Mouse (Mus musculus): ENCODE measurements around the gene Gal3st2c. TPM values are rescaled to one million over a fixed set of nuclear protein-coding genes. Genes with fewer than 3 reads are reported as not detected.

The Gal3st2c gene
- total RNA-seq, 2 experiments from 2014 or later, result 1.1 TPM

- no peak for DNase-seq
Observed at GRCm38 (mm10) chr1:94046544-94046943, 56.2 kb downstream of the Gal3st2c start.

GRCm38 (mm10) chr1:94051104-94051503 is 60.8 kb downstream of the Gal3st2c start:
- DNase-seq, result no peak

DNA sequence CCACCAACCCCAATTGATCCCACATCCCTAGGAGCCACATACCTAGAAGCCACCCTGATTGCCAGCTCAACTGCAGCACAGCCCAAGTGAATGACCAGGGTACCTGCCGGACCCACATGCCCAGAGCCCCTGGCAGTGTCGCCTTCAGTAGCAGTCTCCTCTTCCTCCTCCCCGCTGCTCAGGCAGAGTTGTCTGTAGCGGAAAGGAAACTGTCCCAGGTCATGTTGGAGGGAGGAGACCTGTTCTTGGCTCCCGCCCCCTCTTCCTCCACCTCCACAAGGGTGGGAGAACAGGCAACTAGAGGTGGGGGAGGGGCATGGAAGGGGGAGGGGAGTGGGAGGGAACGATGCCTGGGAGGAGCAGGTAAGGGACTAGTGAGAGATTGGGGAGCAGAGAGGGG is 62.1 kb downstream of the Gal3st2c start, which contains the start of gene Pdcd1:
Gene Pdcd1 (minus strand): TSS at position 181 of the 400 bp plus-strand sequence.
- no peak for DNase-seq

DNA sequence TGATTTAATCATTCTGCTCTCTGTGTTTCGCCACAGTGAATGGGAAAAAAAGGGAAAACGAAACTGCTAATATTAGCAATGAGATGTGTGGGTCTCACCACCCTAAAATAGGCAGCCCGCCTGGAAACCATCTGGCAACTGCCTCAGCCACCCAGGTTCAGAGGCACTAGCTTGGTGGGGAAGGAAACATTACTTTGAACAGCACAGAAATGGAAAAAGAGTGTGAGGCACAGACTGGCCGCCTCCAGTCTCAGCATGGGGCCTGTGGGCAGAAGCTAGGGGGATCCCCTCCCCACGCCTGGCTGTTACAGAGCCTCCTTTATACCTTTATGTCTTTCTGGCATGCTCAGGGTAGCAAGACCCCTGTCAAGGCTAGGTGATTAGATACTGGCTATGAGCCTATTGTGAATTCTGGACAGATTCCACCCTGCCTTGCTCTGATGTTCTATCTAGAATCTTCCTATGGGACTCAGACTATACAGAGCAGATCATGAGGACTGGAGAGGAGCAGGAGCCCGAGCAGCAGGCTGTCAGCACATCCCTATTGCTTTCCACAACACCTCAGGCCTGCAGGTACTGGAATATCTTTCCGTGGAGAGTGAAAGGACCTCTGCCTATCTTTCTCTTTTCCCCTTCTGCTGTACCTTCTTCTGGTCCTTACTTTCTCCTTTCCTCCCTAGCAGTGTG is 63.4 kb downstream of the Gal3st2c start:
- DNase-seq, result peak in 1 of 2 experiments; percentile 34

DNA sequence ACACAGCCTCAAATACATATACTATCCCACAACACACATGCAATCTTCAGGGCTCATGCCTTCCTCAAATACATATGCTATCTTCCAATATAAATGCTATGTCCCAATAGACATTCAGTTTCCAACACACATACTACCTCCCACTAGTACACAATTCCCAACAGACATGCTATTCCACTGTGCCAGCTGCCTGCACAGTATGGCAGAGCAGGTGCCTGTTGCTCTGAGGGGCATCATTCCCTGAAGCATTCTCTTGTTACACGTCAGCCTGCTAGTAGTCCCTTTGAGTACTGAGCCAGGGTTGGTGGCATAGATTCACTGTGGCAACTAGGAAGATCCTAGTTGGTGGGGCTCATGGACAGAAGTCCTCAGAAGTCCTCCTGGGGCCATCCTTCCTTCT is 64.2 kb downstream of the Gal3st2c start:
- DNase-seq, result no peak

DNA sequence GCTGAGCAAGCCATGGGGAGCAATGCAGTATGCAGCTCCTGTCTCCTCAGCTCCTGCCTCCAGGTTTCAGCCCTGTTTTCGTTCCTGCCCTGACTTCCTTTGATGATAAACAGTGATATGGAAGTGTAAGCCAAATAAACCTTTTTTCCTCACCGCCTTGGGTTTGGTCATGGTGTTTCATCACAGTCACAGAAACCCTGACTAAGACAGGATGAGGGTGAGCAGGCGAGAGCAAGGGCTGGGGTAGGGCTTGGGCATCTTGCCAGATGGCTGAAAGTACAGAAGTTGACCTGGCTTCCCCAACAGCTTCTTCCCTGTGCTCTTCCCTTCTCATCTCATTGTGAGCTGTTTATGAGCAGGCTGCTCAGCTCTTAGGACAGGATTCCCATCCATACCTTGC is 65.7 kb downstream of the Gal3st2c start:
- DNase-seq, result peak in 1 of 2 experiments; percentile 14

DNA sequence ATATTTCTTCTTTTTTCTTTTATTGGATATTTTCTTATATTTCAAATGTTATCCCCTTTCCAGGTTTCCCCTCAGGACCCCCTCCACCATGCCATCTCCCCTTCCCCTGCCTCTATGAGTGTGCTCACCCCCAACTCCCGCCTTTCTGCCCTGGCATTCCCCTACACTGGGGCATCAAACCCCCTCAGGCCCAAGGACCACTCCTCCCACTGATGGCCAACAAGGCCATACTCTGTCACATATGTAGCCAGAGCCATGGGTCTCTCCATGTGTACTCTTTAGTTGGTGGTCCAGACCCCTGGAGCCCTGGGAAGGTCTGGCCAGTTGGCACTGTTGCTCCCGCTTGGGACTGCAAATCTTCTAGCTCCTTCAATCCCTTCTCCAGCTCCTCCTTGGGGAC is 67.1 kb downstream of the Gal3st2c start:
- no peak for DNase-seq

- peak in 1 of 2 experiments; percentile 22 for DNase-seq
Observed at GRCm38 (mm10) chr1:94058281-94058680, 68.0 kb downstream of the Gal3st2c start.

Other genes with a start within 250 kb of the Gal3st2c start
- gene Atg4b, start 239.0 kb upstream of the Gal3st2c start, total RNA-seq (2021), result 10 to 100 TPM; 36.2 to 40.6 TPM
- gene Thap4, start 235.6 kb upstream of the Gal3st2c start, total RNA-seq (2021), result 10 to 100 TPM; 82.6 to 82.8 TPM
- 10 to 100 TPM; 20.3 to 22.7 TPM for gene Dtymk, start 188.6 kb upstream of the Gal3st2c start, total RNA-seq (2021)
- gene Ing5, start 186.5 kb upstream of the Gal3st2c start, total RNA-seq (2021), result 10 to 100 TPM; 10.9 to 13.4 TPM
- 10 to 100 TPM; 42.3 to 50.3 TPM for gene D2hgdh, start 165.6 kb upstream of the Gal3st2c start, total RNA-seq (2021)
- under 1 TPM in 1 of 2 experiments, not detected in 1; 0.54 TPM for gene Gal3st2, start 129.2 kb upstream of the Gal3st2c start, total RNA-seq (2021)
- under 1 TPM; 0.67 to 0.69 TPM for gene Gal3st2b, start 72.2 kb upstream of the Gal3st2c start, total RNA-seq (2021)
- gene Neu4, start 29.9 kb downstream of the Gal3st2c start, total RNA-seq (2021), result not detected
- gene Pdcd1, start 62.0 kb downstream of the Gal3st2c start, total RNA-seq (2021), result under 1 TPM in 1 of 2 experiments, not detected in 1; 0.15 TPM

Measured in heart, adult 18-20 months (tissue).